Mouse (Mus musculus): ENCODE measurements around the gene Zc3h7b.
"Not testable (repeated sequence)": the region's sequence is repeated elsewhere in the genome, so short reads cannot be mapped to it uniquely, and the experiment has no call there.

Zc3h7b gene

GRCm38 (mm10) chr15:81739296-81739695 lies 5.6 kb upstream of the Zc3h7b start:
- no peak for DNase-seq (ENCODE audit: low read depth, low spot score)

- no peak for DNase-seq (ENCODE audit: low read depth, low spot score)
Observed at GRCm38 (mm10) chr15:81739924-81740323, 4.9 kb upstream of the Zc3h7b start.

GRCm38 (mm10) chr15:81742368-81742767 lies 2.5 kb upstream of the Zc3h7b start:
- DNase-seq (ENCODE audit: low read depth, low spot score): not testable (repeated sequence)

- DNase-seq (ENCODE audit: low read depth, low spot score): no peak
Observed at GRCm38 (mm10) chr15:81745601-81746114, 801 bp downstream of the Zc3h7b start.

GRCm38 (mm10) chr15:81749742-81750141 lies 4.9 kb downstream of the Zc3h7b start:
- no peak for DNase-seq (ENCODE audit: low read depth, low spot score)

GRCm38 (mm10) chr15:81753669-81754068 lies 8.8 kb downstream of the Zc3h7b start:
- no peak for DNase-seq (ENCODE audit: low read depth, low spot score)

GRCm38 (mm10) chr15:81758701-81759100 lies 13.8 kb downstream of the Zc3h7b start:
- DNase-seq (ENCODE audit: low read depth, low spot score): no peak

GRCm38 (mm10) chr15:81759542-81759941 lies 14.7 kb downstream of the Zc3h7b start:
- DNase-seq (ENCODE audit: low read depth, low spot score): no peak

GRCm38 (mm10) chr15:81760361-81761079 lies 15.7 kb downstream of the Zc3h7b start:
- no peak for DNase-seq (ENCODE audit: low read depth, low spot score)

GRCm38 (mm10) chr15:81761381-81761780 lies 16.5 kb downstream of the Zc3h7b start:
- no peak for DNase-seq (ENCODE audit: low read depth, low spot score)

GRCm38 (mm10) chr15:81761959-81762358 lies 17.1 kb downstream of the Zc3h7b start:
- DNase-seq (ENCODE audit: low read depth, low spot score): no peak

- no peak for DNase-seq (ENCODE audit: low read depth, low spot score)
Observed at GRCm38 (mm10) chr15:81764573-81764972, 19.7 kb downstream of the Zc3h7b start.

- no peak for DNase-seq (ENCODE audit: low read depth, low spot score)
Observed at GRCm38 (mm10) chr15:81765651-81766050, 20.8 kb downstream of the Zc3h7b start.

- no peak for DNase-seq (ENCODE audit: low read depth, low spot score)
Observed at GRCm38 (mm10) chr15:81766439-81766838, 21.6 kb downstream of the Zc3h7b start.

GRCm38 (mm10) chr15:81769037-81769436 lies 24.2 kb downstream of the Zc3h7b start:
- DNase-seq (ENCODE audit: low read depth, low spot score): no peak

GRCm38 (mm10) chr15:81772431-81773120 lies 27.7 kb downstream of the Zc3h7b start:
- DNase-seq (ENCODE audit: low read depth, low spot score): no peak

- DNase-seq (ENCODE audit: low read depth, low spot score): no peak
Observed at GRCm38 (mm10) chr15:81774505-81775171, 29.8 kb downstream of the Zc3h7b start.

- no peak for DNase-seq (ENCODE audit: low read depth, low spot score)
Observed at GRCm38 (mm10) chr15:81776631-81777422, 32.0 kb downstream of the Zc3h7b start.

- DNase-seq (ENCODE audit: low read depth, low spot score): no peak
Observed at GRCm38 (mm10) chr15:81781816-81782215, 37.0 kb downstream of the Zc3h7b start.

GRCm38 (mm10) chr15:81784762-81785161 lies 39.9 kb downstream of the Zc3h7b start:
- DNase-seq (ENCODE audit: low read depth, low spot score): no peak

- DNase-seq (ENCODE audit: low read depth, low spot score): no peak
Observed at GRCm38 (mm10) chr15:81785701-81786100, 40.8 kb downstream of the Zc3h7b start.

GRCm38 (mm10) chr15:81787525-81787924 lies 42.7 kb downstream of the Zc3h7b start:
- no peak for DNase-seq (ENCODE audit: low read depth, low spot score)
